Mouse (Mus musculus): ENCODE data around the gene Ncam1.

Gene Ncam1

DNA sequence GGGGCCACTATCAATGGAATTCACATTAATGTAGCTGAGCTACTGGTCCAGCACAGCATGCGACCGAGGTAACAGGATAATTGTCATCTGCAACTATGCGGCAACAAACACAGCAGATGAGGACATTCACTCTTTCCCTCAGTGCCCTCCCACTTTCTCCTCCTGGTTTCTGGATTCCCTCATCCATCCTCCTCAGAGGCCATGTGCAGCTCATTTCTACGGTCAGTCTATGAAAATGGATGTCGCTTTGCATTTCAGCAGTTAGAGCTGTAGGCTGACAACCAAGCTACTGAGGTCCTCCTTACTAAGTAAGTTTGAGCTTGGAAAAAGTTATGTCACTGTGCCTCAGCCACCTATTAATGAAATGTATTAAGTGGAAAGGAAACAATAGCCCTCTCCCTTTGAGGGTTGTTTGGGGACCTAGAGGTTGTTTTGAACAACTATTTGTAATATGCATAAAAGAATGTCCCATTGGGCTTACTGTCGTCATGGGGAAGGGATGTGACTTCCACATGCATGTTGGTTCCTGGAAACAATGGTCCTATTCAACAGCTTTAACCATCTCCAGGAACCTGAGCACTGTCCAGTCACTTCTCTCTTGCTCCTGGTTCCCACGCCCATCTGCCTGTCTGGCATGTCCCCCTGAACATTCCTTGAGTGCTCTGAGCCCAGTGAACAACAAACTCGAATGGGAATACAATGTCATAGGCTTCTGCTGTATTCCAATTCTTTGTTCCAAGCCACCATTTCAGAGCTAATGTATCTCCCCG is 122.8 kb downstream of the Ncam1 start:
- DNase-seq, result no peak

DNA sequence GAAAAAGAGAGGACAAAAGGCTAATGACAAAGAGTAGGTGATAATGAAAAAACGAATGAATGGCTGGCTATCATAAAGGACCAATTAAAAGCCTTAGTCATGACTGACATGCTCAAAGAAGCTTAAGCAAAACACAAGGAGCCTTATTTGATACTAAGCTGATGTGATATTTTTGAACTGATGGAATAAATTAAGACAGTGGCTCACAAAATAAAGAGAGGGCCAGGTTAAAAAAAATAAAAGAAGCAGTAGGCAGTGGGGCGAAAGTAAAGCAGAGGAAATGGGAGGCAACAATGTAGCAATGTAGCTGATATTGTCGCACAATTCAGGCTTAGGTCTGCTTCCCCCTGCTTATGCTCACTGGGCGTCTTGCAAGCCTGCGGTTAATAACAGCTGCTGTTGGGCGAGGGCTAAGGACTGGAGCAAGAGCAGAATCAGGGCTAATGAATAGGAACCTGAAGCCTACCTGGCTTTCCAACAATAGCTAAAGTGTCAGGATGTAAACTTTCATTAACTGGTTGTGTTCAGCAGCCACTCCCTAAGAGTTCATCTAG is 126.0 kb downstream of the Ncam1 start:
- no peak for DNase-seq

DNA sequence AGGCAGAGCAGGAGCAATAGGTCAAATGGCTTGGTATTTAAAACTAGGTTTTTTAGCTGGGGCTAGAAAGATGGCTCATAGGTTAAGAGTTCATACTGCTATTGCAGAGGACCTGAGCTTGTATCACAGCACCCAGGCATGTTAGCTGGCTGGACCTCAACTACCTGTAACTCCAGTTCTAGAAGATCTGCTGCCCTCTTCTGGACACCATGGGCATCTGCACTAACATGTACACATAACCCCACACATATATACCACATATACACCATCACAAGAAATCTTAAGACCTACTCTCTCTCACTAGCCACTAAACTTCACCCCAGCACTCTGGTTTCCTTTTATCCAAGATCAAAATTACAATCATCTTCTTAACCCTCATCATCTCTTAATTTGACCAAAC is 131.7 kb downstream of the Ncam1 start:
- no peak for DNase-seq

- no peak for DNase-seq
Measured at GRCm38 (mm10) chr9:49665361-49665760, 133.4 kb downstream of the Ncam1 start.

DNA sequence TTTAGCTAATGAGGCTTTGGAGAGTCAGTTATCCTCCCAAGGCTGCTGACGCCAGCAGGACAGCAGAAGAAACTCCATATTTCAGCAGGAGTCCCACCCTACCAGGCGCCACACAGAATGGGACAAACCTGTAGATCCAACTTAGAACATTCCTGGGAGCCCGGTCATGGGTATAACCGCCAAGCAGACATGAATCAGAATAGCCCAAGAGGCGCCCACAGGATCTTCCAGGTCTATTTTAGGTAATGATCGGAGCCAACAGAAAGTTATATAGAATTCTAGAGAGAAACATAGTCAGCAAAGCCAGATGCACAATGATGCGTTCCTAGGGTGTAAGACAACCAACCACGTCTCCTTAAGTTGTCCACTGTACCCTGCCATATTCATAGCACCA is 134.8 kb downstream of the Ncam1 start:
- DNase-seq, result no peak

DNA sequence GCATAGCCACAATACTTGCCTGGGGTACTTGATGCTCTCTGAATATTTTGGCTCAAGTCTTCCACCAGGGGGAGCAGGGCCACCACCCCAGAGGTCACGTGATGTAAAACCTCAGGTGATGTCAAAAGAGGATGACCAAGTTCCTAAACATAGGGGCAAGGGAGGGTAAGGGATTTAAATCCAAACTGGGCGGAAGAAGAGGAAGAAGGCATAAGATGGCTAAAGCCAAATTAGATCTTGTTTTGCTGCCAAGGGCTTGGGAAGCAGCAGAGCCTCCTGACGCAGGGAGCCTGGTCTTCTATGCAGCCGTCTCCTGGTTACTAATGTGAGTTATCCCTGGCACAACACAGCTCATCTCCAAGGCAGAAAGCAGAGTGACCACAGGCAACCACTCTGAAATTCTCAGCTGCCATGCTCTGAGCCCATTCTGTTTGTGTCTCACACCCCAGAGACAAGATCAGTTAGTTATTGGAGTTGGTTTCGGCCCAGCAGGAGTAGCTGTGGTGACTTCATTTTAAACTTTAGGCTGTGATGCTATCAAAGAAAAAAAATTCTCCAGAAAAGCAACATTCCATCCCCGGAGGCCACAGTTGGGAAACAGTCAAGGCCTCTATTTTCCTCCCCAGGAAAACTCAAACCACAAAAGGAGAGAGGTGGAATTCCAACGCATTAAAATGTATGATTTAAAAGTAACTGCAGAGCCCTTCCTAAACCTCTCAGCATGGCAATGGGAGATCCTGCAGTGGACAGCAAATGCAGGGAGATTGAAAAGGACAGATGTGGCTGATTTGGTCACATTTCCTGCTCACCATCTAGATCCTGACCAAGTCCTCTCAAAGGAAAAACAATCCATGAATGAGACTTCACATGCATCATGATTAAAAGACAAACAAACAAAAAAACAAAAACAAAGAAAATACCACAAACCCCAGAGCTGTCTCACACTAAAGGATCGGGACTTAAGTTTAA is 135.5 kb downstream of the Ncam1 start:
- DNase-seq, result peak; percentile 36

DNA sequence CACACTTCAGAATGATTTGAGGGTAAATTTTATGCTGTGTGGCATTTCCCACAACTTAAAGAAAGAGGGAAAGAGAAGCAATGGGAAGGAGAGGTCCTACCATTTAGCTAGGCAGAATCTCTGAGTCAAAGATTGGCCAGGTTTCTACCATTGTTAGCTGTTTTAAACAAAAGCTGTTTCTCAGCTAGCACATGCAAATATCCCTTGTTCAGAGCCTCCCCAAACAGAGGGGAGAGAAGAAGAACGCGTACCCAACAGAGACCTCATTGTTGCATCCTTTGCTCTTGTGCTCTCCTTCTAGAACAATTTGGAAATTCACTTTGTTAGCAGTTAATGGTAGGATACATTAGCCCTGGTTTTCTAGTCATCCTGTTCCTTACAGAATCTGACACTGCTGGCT is 137.2 kb downstream of the Ncam1 start:
- no peak for DNase-seq

GRCm38 (mm10) chr9:49658381-49658856 is 140.3 kb downstream of the Ncam1 start:
- DNase-seq, result peak; percentile 12

DNA sequence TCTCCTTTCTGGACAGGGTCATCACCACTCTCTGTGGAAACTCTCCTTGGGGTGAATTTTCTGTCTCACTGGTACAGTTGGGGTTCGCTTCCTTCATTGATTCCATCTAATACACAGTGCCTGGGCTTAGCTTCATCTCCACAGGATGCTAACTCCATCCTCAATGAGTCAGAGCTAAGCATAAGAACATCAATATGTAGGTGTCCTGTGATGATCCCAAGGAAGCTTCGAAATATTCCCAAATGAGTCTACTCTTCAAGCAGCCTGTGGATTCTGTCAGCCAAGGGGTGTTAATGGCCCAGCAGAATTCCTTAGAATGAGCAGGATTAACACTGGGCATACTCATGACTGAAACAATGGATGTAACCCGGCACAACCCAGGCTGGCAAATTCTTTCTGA is 144.3 kb downstream of the Ncam1 start:
- no peak for DNase-seq

- DNase-seq, result no peak
Measured at GRCm38 (mm10) chr9:49653478-49654245, 145.1 kb downstream of the Ncam1 start.

- DNase-seq, result no peak
Measured at GRCm38 (mm10) chr9:49644296-49644695, 154.4 kb downstream of the Ncam1 start.

DNA sequence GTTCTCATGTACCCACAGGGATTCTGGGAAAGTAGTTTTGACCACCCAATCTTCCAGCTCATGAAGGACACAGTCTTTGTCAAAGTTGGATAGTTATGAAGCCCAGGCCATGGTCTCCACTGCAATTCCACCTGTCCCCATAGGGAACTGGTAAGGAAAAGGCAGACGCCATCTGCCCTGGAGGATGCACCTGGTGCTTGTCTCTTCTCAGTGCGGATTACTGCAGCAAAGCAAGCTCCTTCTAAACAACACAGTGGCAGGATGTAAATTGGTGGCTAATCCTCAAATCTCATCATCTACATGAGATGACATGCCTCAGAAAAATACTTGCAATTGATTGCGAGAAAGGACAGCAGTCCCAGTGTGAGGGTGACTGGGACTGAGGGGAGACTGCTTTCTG is 158.0 kb downstream of the Ncam1 start:
- no peak for DNase-seq

DNA sequence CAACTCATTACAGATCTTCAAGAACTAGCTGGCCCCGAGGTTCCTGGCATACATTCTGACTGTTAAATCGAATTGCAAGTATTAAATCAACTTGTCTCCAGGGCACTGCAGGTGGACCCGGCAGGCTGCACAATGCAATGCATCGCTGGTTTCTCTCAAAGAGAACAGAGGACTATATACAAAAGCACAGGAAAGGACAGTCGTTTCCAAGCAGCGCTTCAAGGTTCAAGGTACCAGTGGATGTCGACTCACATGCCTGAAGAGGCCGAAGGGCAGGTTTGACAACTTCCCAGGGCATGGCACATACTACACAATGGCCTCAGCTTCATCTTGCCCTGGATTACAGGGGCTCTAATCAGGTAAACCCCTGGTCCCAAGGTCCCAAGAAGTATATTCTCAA is 158.6 kb downstream of the Ncam1 start:
- DNase-seq, result peak; percentile 9

DNA sequence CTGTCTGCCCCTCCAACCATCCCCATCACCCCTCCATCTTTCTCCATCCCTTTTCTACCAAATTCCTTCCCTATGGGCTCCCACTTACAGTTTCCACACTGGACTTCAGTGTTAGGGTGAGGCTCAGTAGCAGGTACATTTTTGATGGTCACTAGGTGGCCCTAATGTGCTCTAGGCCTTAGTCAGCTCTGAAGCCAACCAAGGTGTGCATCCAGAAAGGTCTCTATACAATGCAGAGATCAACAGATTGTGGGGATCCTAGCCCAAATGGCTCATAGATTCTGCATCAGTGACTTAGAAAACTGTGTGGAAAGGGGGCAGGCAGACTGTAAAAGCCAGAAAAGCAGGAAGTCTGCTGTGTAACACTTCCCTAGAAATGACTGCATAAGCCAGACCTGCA is 160.8 kb downstream of the Ncam1 start:
- DNase-seq, result no peak

GRCm38 (mm10) chr9:49635668-49636326 is 162.9 kb downstream of the Ncam1 start:
- no peak for DNase-seq

DNA sequence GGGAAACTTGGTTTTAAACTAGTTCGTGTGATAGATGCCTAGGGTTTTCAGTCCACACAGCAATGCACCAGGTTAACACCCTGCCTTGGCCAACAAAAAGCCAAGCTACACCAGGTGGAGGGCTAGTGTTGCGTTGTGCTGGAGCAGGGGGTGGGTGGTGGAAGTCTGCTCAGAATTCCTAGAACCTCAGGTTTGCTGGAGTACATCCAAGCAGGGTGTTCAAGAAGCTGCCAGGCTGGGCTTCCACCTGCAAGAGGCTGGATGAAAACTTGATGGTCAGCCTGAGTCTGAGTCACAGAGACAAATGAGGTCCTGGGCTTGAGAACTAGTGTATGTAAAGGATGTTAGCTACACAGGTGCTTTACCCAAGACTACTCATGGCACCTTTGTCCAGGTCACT is 166.1 kb downstream of the Ncam1 start:
- no peak for DNase-seq

DNA sequence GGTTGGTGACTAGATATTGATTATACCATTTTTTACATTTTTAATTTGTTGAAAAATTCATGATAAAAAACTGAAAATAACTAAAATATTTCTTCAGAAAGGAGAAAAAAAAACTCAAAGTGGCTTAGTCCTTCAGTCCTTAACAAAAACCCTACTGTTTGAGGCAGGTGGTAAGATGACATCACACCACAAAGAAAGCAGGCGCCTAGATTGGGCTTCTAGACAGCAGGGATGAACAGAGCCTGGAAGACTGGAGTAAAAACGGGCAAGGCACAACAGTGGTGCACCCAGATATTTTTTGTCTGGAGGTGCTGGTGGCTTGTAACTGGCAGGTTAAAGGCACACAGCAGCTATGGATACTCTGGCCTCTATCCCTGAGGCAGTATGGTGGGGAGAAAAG is 168.4 kb downstream of the Ncam1 start:
- DNase-seq, result no peak

- no peak for DNase-seq
Measured at GRCm38 (mm10) chr9:49624910-49625309, 173.8 kb downstream of the Ncam1 start.

- no peak for DNase-seq
Measured at GRCm38 (mm10) chr9:49623934-49624505, 174.7 kb downstream of the Ncam1 start.

DNA sequence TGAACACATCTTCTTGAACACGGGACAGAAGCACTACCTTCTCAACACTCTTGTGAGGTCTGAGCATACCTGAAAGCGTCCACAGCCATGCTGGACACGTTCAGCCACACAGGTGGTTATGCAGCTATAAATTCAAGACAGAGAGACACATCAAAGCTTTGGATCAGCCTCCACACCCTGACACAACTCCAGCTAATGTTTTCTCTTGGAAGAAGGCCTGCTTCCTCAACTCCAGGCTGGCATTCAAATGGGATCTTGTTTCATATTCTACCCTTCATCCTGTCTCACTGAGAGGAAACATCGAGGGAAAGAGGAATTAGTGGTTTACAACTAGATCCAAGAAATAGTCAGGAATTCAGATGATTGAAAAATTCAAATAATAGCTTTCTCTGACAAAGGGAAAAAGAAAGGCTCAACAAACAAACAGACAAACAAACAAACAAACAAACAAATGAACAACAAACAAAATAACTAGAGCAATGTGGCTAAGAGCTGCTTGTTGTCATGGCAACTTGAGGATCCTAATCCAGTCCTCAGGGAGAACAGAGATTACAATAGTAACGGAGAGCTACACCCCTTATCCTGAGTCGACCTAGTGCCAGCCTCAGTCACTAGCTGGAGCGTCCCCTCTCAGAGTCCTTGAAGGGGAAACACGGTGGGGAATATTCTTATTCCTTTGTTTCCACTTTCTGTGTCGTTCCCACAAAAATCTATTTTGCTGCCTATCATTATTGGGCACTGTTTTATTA is 175.6 kb downstream of the Ncam1 start:
- no peak for DNase-seq

DNA sequence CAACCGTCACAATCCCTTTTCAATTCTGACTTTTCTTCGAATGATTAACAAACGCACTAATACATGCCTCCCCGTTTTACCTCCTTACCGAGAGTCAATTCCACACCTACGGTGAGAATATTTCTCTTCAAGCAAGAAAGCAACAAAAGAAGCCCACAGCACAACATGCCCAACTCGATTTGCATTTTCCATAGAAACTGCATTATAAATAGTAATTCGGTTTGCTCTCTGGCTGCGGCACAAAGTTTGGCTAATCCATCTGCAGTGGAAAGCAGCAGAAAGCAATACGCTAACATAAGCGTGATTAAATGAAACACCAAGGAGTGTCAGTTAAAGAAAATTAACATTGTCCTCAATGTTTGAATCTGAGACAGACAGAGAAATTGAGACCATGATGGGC is 177.0 kb downstream of the Ncam1 start:
- DNase-seq, result no peak

All from kidney, adult 9 months (tissue).